Mouse (Mus musculus) subcutaneous adipose tissue, adult 2 months (tissue): ENCODE data around the gene Foxred2. TPM values are rescaled to one million over a fixed set of nuclear protein-coding genes. Genes with fewer than 3 reads are reported as not detected.

Experiments
- polyA plus RNA-seq: library from polyadenylated mRNA; depleted of rRNA; stranded (reverse); fragments of >200 nt; gene quantifications from 2 replicates; pipeline ENCODE4 v1.2.3, GENCODE M21; 2012; ENCODE audit warnings: low replicate concordance; rRNA removed

The Foxred2 gene
- 5.3 and 9.2 TPM in 2 replicates for polyA plus RNA-seq

DNA sequence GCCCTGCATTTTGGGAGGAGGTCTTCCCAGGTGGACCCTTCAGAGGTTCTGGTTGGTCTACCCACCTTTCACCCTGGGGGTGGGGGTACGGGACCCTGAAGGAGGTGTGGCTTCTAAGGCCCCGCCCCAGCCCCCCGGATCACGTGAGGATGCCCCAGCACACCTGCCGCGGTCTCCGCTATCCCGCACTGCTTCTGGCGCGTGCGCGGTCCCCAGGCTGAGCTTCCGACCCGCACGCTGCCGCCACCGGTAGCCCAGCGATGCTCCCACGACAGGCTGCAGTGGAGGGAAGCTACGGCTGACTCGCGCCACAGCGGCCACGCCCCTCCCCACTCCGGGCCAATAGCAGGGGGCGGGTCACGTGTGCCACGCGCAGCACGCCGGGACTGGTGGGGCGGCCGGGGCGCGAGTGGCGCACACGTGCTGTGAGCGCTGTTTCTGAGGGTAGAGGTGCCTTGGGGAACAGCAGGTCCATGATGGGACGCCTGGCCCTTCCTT lies at the start of gene Foxred2:
Gene Foxred2, minus strand, starts transcription at position 319 of the 498 bp plus-strand sequence.

DNA sequence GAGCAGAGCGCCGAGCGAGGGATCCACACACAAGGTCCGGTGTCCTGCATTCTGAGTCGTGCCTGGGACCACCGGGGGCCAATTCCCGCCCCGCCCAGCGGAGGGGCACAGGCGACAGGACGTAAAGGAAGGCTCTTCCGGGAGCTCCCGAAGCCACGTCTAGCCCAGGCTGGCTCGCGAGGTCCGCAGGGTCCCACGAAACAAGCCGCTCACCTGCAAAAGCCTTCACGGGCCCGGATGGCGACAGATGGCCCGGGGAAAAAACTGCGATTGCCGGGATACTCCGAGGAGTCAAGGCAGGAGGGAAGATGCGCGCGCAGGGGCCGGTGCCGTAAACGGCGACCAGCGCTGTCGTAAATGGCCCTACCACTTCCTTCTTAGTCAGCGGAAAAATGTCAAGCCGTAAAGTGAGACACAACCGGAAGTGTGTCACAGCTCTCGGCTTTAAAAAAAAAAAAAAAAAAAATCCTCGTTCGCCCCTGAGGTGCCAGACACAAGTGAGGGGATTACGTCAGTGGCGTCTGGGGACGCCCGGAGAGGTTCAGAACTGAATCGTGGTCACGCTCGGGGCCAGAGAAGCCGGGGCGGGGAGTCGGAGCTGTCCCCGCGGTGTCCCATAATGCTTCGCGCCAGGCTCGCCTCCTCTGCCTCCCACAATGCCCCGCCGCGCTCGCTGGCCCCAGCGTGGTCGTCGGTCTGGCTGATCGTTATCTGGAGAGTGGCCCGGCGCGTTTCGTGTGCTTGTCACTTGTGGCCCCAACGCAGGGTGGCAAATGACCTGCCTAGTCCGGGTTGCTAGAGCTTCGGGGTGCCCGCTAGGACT lies 14.2 kb upstream of the Foxred2 start, which contains the start of gene Eif3d:
Gene Eif3d, minus strand, starts transcription at position 344 of the 823 bp plus-strand sequence.

DNA sequence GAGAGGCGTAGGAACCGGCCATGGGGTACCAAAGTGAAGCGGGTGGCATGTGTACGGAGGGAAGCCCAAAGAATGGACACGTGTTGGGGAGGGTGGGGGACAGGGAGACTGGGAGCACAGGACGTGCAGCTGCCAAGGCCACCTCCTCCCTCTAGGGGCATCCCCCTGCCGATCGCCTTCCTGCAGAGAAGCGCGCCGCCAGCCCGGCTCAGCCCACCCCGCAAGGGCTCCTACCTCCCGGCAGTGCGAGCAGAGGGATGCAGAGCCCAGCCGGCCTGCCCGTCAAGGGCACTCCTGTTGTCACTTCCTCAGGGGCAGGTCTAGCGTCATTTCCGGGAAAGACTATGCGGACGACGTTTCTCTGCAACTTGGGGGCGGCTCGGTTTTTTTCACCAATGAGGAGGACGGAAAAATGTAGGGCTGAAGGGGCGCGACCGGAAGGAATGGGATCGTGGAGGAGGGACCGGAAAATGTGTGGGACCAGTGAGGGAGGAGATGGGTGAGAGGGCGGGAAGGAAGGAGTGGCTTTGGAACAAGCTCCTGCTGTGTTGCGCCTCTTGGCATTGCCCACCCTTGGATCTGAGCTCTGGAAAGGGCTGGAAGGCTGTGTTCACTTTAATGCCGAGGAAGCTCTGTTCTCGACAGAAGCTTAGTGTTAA lies 27.7 kb downstream of the Foxred2 start, which contains the start of gene Txn2:
Gene Txn2, minus strand, starts transcription at position 334 of the 659 bp plus-strand sequence.

Other genes starting within 250 kb of the Foxred2 start
- gene Apol9b, start 227.7 kb downstream of the Foxred2 start, polyA plus RNA-seq = 4.9 and 7.3 TPM in 2 replicates
- 0.09 and 0.12 TPM in 2 replicates for gene Apol8, start 199.7 kb downstream of the Foxred2 start, polyA plus RNA-seq
- 90.1 and 107 TPM in 2 replicates for gene Myh9, start 114.5 kb downstream of the Foxred2 start, polyA plus RNA-seq
- 259 and 277 TPM in 2 replicates for gene Txn2, start 27.7 kb downstream of the Foxred2 start, polyA plus RNA-seq
- 111 and 172 TPM in 2 replicates for gene Eif3d, start 14.1 kb upstream of the Foxred2 start, polyA plus RNA-seq
- gene Cacng2, start 163.3 kb upstream of the Foxred2 start, polyA plus RNA-seq = not detected in 2 replicates
- 41.5 and 65.2 TPM in 2 replicates for gene Ift27, start 217.4 kb upstream of the Foxred2 start, polyA plus RNA-seq
- 0.13 TPM in 1 of 2 replicates, not detected in the other for gene Pvalb, start 249.7 kb upstream of the Foxred2 start, polyA plus RNA-seq